ENCODE assay signal across 9 mouse cellular contexts in genomic region chr1:59516026-59516917, GRCm38 (mm10). TPM values are rescaled to one million over a fixed set of nuclear protein-coding genes. Genes with fewer than 3 reads are reported as not detected.
A peak's percentile ranks its signal among the peaks of the same experiment; 100 is the strongest.
DNase-seq lines count a peak whose midpoint lies in the region; ATAC-seq lines count a peak whose summit lies in the region.
"Had no signal": no experiment of that assay in that cellular context is flagged by ENCODE, and none has a peak within 500 bp of the region (broad histone marks: within the 10 kb centered on the region; RNA-seq: fewer than 3 reads in every experiment).

Gene Gm973, plus strand, starts transcription at chr1:59516264.

- H3K4me2 ChIP-seq in lung, embryonic 15.5 days, result peak within 1 kb of the TSS; percentile 61

- peak within 1 kb of the TSS; percentile 47 for H3K9ac ChIP-seq in lung, embryonic 15.5 days

- H3K27me3 ChIP-seq in lung, embryonic 15.5 days, result no peaks in the 10 kb centered on the region

- H3K9me3 ChIP-seq in lung, embryonic 15.5 days, result no peaks in the 10 kb centered on the region
- H3K9me3 ChIP-seq: G1E had no signal

- peaks cover 52% of the 10 kb centered on the region for H3K4me1 ChIP-seq in lung, embryonic 15.5 days

- H3K36me3 ChIP-seq in lung, embryonic 15.5 days, result no peaks in the 10 kb centered on the region
- H3K36me3 ChIP-seq: G1E had no signal

- no peak; a peak in 1 of 4 replicates for ATAC-seq in hematopoietic stem cell, adult 5-6 weeks (replicated peaks in 1 of 2; ENCODE audit: insufficient read depth in 1 of 2, low FRiP score in 2 of 2, low TSS enrichment in 1 of 2, low read depth in 1 of 2, poor library complexity in 2 of 2, severe bottlenecking in 2 of 2)
- peak; percentile 90 for ATAC-seq in lung, embryonic 15.5 days (ENCODE audit: borderline replicate concordance, extremely low read depth, low FRiP score, low TSS enrichment)

- WGBS in lung, embryonic 15.5 days, result 2% methylated on average over 25 of the region's 25 CpGs

- H3K4me3 ChIP-seq in lung, embryonic 15.5 days, result peak within 1 kb of the TSS; percentile 37

- H3K27ac ChIP-seq in lung, embryonic 15.5 days, result peak within 1 kb of the TSS; percentile 95

- DNase-seq in urinary bladder, adult 2 months (ENCODE audit: low spot score), result peak; percentile 27
- no peak for DNase-seq in urinary bladder, postnatal 25 days (ENCODE audit: low spot score)
- peak; percentile 19 to 29 for DNase-seq in frontal cortex, postnatal 25 days (ENCODE audit: low spot score in 2 of 2)
- DNase-seq in layer of hippocampus, postnatal 10 days (ENCODE audit: low spot score in 2 of 2), result peak; percentile 70 to 72
- DNase-seq in retina, postnatal 1 day, result peak; percentile 91
- DNase-seq in adipocyte (ENCODE audit: low spot score), result no peak

RNA-seq across cellular contexts. Expression of gene Gm973, which starts in this region (rescaled TPM):
- 31.4 and 38.5 TPM in 2 replicates for polyA plus RNA-seq in urinary bladder, adult 2 months (2012; rRNA removed)
- 20.3 and 48.0 TPM in 2 replicates for total RNA-seq in hematopoietic stem cell, adult 5-6 weeks (2017)
- 1 to 10 TPM; 7.0 to 7.9 TPM for total RNA-seq in layer of hippocampus, postnatal 10 days (2021)
- 0.76 and 0.86 TPM in 2 replicates for polyA plus RNA-seq in lung, embryonic 15.5 days (2015; fragmentation: Nextera tagmentation; extraction: Ambion mirVana)

Comparison
In these comparisons a context has a peak if more than half of its experiments do, and no peak if none do; other contexts are left out.
1. RNA of gene Gm973 (polyA plus RNA-seq): 31.4 to 38.5 TPM in urinary bladder, adult 2 months; 0.76 to 0.86 TPM in lung, embryonic 15.5 days; every median in the first group is over 10 times any median in the second.
2. DNase-seq: peak in urinary bladder, adult 2 months (single experiment), frontal cortex, postnatal 25 days (2 of 2), layer of hippocampus, postnatal 10 days (2 of 2) and retina, postnatal 1 day (single experiment); none in urinary bladder, postnatal 25 days (single experiment) and adipocyte (single experiment).
3. Peak in ATAC-seq, H3K4me3 ChIP-seq, H3K27ac ChIP-seq, H3K9ac ChIP-seq and H3K4me2 ChIP-seq in lung, embryonic 15.5 days; RNA of the gene not detected or under 1 TPM.